Mouse (Mus musculus) ES-Bruce4 (cell line): ENCODE measurements around the gene Dnajc13. TPM values are rescaled to one million over a fixed set of nuclear protein-coding genes. Genes with fewer than 3 reads are reported as not detected.

Experiments used
- H3K27ac ChIP-seq: 2 replicates; pipeline ENCODE4 v1.5.1; 2012; ENCODE audit warnings: low read length, inconsistent platforms; ENCODE audit not compliant: insufficient read depth
- H3K27me3 ChIP-seq: 2 replicates; pipeline ENCODE4 v1.6.1; 2012; ENCODE audit warnings: mild to moderate bottlenecking, low read length, inconsistent platforms; ENCODE audit not compliant: control insufficient read depth, poor library complexity, insufficient read depth, severe bottlenecking
- H3K36me3 ChIP-seq: 2 replicates; pipeline ENCODE4 v1.6.1; 2012; ENCODE audit warnings: inconsistent platforms, mild to moderate bottlenecking, low read length, moderate library complexity; ENCODE audit not compliant: control insufficient read depth, poor library complexity, insufficient read depth, severe bottlenecking
- H3K4me1 ChIP-seq: one replicate; pipeline ENCODE4 v1.8.1; 2011; ENCODE audit warnings: low read length; ENCODE audit not compliant: control insufficient read depth, insufficient read depth
- H3K4me3 ChIP-seq: 2 replicates; pipeline ENCODE4 v1.5.1; 2011; ENCODE audit warnings: low read depth, mild to moderate bottlenecking, low read length
- H3K9ac ChIP-seq: 2 replicates; pipeline ENCODE4 v1.6.1; 2012; ENCODE audit warnings: low read depth, mild to moderate bottlenecking, inconsistent platforms; ENCODE audit not compliant: poor library complexity, severe bottlenecking
- H3K9me3 ChIP-seq: replicated peaks from 2 replicates; pipeline ENCODE4 v1.6.1; 2012; ENCODE audit warnings: mild to moderate bottlenecking, low read length, inconsistent platforms; ENCODE audit not compliant: control insufficient read depth, poor library complexity, insufficient read depth, severe bottlenecking
- CTCF ChIP-seq: IDR thresholded peaks from one replicate; pipeline ENCODE4 v1.8.1; 2011; ENCODE audit warnings: low read depth, low read length
- EP300 ChIP-seq: IDR thresholded peaks from 2 replicates; pipeline ENCODE4 v1.6.1; 2011; ENCODE audit warnings: low read depth, low read length; ENCODE audit not compliant: insufficient read depth
- POLR2A ChIP-seq: IDR thresholded peaks from one replicate; pipeline ENCODE4 v1.8.1; 2011; ENCODE audit warnings: low read length; ENCODE audit not compliant: insufficient read depth
- polyA plus RNA-seq: library from polyadenylated mRNA; stranded (reverse); fragments of >200 nt; gene quantifications from 2 replicates; pipeline ENCODE4 v1.2.4, GENCODE M21; 2011; ENCODE audit warnings: low read depth; ENCODE audit not compliant: missing spikeins, insufficient read depth, insufficient read length

Gene Dnajc13
- polyA plus RNA-seq, 1 experiment, result 119 TPM

- no peak overlapping the region for H3K9ac ChIP-seq
- no peak overlapping the region for H3K27ac ChIP-seq
Measured at GRCm38 (mm10) chr9:104297041-104297440, 34.3 kb upstream of the Dnajc13 start.

GRCm38 (mm10) chr9:104284934-104285333, 22.2 kb upstream of the Dnajc13 start:
- H3K36me3 ChIP-seq, result no peaks in the 10 kb centered on the region
- H3K4me1 ChIP-seq, result peaks cover 2% of the 10 kb centered on the region
- no peak overlapping the region for H3K4me3 ChIP-seq
- H3K27ac ChIP-seq, result no peak overlapping the region
- H3K27me3 ChIP-seq, result no peaks in the 10 kb centered on the region
- no peaks in the 10 kb centered on the region for H3K9me3 ChIP-seq
- no peak overlapping the region for H3K9ac ChIP-seq
- no peak for TF ChIP-seq POLR2A
- TF ChIP-seq CTCF, result no peak
- no peak for TF ChIP-seq EP300

More at GRCm38 (mm10) chr9:104297041-104297440, 34.3 kb upstream of the Dnajc13 start:
- no peak for TF ChIP-seq POLR2A
- Histone ChIP-seq H3K4me1 (no peaks in the 10 kb centered on the region), H3K4me3 (no peak overlapping the region), H3K27me3 (no peaks in the 10 kb centered on the region), H3K9me3 (no peaks in the 10 kb centered on the region), H3K36me3 (no peaks in the 10 kb centered on the region)

GRCm38 (mm10) chr9:104282536-104282935, 19.8 kb upstream of the Dnajc13 start:
- Histone ChIP-seq H3K9me3 (no peaks in the 10 kb centered on the region), H3K9ac (no peak overlapping the region), H3K27me3 (no peaks in the 10 kb centered on the region), H3K4me1 (peaks cover 2% of the 10 kb centered on the region), H3K36me3 (no peaks in the 10 kb centered on the region), H3K27ac (no peak overlapping the region), H3K4me3 (no peak overlapping the region)
- TF ChIP-seq CTCF (no peak), POLR2A (no peak), EP300 (no peak)

- TF ChIP-seq EP300, result no peak
- Histone ChIP-seq H3K36me3 (no peaks in the 10 kb centered on the region), H3K27me3 (no peaks in the 10 kb centered on the region), H3K9ac (no peak overlapping the region), H3K4me3 (no peak overlapping the region), H3K9me3 (no peaks in the 10 kb centered on the region), H3K27ac (no peak overlapping the region), H3K4me1 (peaks cover 2% of the 10 kb centered on the region)
Measured at GRCm38 (mm10) chr9:104281737-104282136, 19.0 kb upstream of the Dnajc13 start.

- Histone ChIP-seq H3K9me3 (no peaks in the 10 kb centered on the region), H3K27me3 (no peaks in the 10 kb centered on the region), H3K4me3 (no peak overlapping the region), H3K36me3 (no peaks in the 10 kb centered on the region), H3K27ac (no peak overlapping the region), H3K9ac (no peak overlapping the region), H3K4me1 (peaks cover 2% of the 10 kb centered on the region)
- TF ChIP-seq POLR2A (no peak), EP300 (no peak), CTCF (no peak)
Measured at GRCm38 (mm10) chr9:104280725-104281495, 18.2 kb upstream of the Dnajc13 start.

- H3K4me3 ChIP-seq, result no peak overlapping the region
- H3K36me3 ChIP-seq, result no peaks in the 10 kb centered on the region
- peaks cover 3% of the 10 kb centered on the region for H3K4me1 ChIP-seq
- H3K9ac ChIP-seq, result 0 out of 2 replicates have a peak overlapping the region, but pooled peaks have one; percentile 6
- H3K27ac ChIP-seq, result no peak overlapping the region
- no peaks in the 10 kb centered on the region for H3K27me3 ChIP-seq
- TF ChIP-seq CTCF, result peak; percentile 26
- no peak for TF ChIP-seq POLR2A
- H3K9me3 ChIP-seq, result no peaks in the 10 kb centered on the region
Measured at GRCm38 (mm10) chr9:104277528-104278162, 14.9 kb upstream of the Dnajc13 start.
